ENCODE assay signal across 8 mouse cellular contexts in the genomic region with DNA sequence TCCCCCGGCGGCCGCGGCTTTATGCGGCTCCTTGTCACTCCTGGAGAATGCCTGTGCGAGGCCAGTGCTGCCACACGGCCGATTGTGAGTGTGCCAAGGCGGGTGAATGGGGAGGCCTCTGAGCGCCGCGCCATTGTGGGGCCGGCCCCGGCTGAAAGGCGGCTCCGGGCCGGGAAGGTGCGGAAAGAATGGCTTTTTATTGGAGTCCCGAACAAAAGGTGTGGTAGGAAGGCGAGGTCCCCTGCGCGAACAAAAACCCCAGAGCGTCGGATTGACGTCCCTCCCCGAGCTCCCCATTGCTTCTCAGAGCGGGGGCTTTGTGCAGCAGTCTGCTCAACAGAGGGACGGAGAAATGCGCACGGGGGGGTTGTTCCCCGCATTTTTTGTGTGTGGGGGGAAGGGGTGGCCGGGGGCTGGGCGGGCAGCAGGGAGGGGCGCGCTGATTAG. TPM values are rescaled to one million over a fixed set of nuclear protein-coding genes. Genes with fewer than 3 reads are reported as not detected.
A peak's percentile ranks its signal among the peaks of the same experiment; 100 is the strongest.
DNase-seq lines count a peak whose midpoint lies in the region; ATAC-seq and TF ChIP-seq lines count a peak whose summit lies in the region.

No protein-coding gene starts in this region.

- DNase-seq in lung, adult 2 months: peak; percentile 15
- no peak for DNase-seq in lung, postnatal 25 days (ENCODE audit: low spot score)
- peak; percentile 81 for DNase-seq in embryonic facial prominence, embryonic 10.5 days (ENCODE audit: low spot score)
- DNase-seq in natural killer cell, adult 2 months (ENCODE audit: low spot score in 2 of 2): no peak
- no peak for DNase-seq in T-cell, adult 2 months (ENCODE audit: low spot score)
- DNase-seq in spleen, adult 12 weeks (ENCODE audit: low spot score): no peak

- H3K9me3 ChIP-seq in embryonic facial prominence, embryonic 10.5 days: no peaks in the 10 kb centered on the region
- H3K9me3 ChIP-seq in hindbrain, embryonic 15.5 days: no peaks in the 10 kb centered on the region
- H3K9me3 ChIP-seq in neural tube, embryonic 12.5 days: no peaks in the 10 kb centered on the region

- H3K9ac ChIP-seq in hindbrain, embryonic 15.5 days: no peak overlapping the region
- no peak overlapping the region for H3K9ac ChIP-seq in neural tube, embryonic 12.5 days

- H3K4me2 ChIP-seq in hindbrain, embryonic 15.5 days: peak overlapping the region; percentile 40
- peak overlapping the region; percentile 59 for H3K4me2 ChIP-seq in neural tube, embryonic 12.5 days (replicated peaks)

- no peak overlapping the region for H3K4me3 ChIP-seq in lung, adult 2 months (replicated peaks; ENCODE audit: extremely low read depth, low read depth, low read length)
- H3K4me3 ChIP-seq in embryonic facial prominence, embryonic 10.5 days: peak overlapping the region; percentile 58
- peak overlapping the region; percentile 10 for H3K4me3 ChIP-seq in hindbrain, embryonic 15.5 days
- peak overlapping the region; percentile 27 for H3K4me3 ChIP-seq in neural tube, embryonic 12.5 days

- no peak for TF ChIP-seq POLR2A in lung, adult 2 months (IDR thresholded peaks at IDR 0.05; ENCODE audit: borderline replicate concordance, extremely low read depth, low read depth, low read length)

- WGBS in lung, adult 2 months: 2% methylated on average over 34 of the region's 35 CpGs
- under 1% methylated on average over 35 of the region's 35 CpGs for WGBS in embryonic facial prominence, embryonic 10.5 days
- under 1% methylated on average over 35 of the region's 35 CpGs for WGBS in hindbrain, embryonic 15.5 days
- under 1% methylated on average over 35 of the region's 35 CpGs for WGBS in neural tube, embryonic 12.5 days

- H3K4me1 ChIP-seq in lung, adult 2 months (ENCODE audit: control insufficient read depth, insufficient read depth, low read length): peaks cover 6% of the 10 kb centered on the region
- peaks cover 47% of the 10 kb centered on the region for H3K4me1 ChIP-seq in embryonic facial prominence, embryonic 10.5 days
- peaks cover 15% of the 10 kb centered on the region for H3K4me1 ChIP-seq in hindbrain, embryonic 15.5 days (replicated peaks)
- peaks cover 39% of the 10 kb centered on the region for H3K4me1 ChIP-seq in neural tube, embryonic 12.5 days

- peaks cover 100% of the 10 kb centered on the region for H3K27me3 ChIP-seq in embryonic facial prominence, embryonic 10.5 days (replicated peaks; ENCODE audit: low read depth, poor library complexity, severe bottlenecking)
- peaks cover 76% of the 10 kb centered on the region for H3K27me3 ChIP-seq in hindbrain, embryonic 15.5 days
- peaks cover 98% of the 10 kb centered on the region for H3K27me3 ChIP-seq in neural tube, embryonic 12.5 days (replicated peaks)

- peak overlapping the region; percentile 78 for H3K27ac ChIP-seq in embryonic facial prominence, embryonic 10.5 days (replicated peaks)
- no peak overlapping the region for H3K27ac ChIP-seq in hindbrain, embryonic 15.5 days (replicated peaks)
- H3K27ac ChIP-seq in neural tube, embryonic 12.5 days: no peak overlapping the region

- H3K36me3 ChIP-seq in embryonic facial prominence, embryonic 10.5 days (replicated peaks): no peaks in the 10 kb centered on the region
- no peaks in the 10 kb centered on the region for H3K36me3 ChIP-seq in hindbrain, embryonic 15.5 days
- no peaks in the 10 kb centered on the region for H3K36me3 ChIP-seq in neural tube, embryonic 12.5 days

- peak; percentile 63; the same call in 1 of the 2 replicates for ATAC-seq in hindbrain, embryonic 15.5 days (ENCODE audit: low FRiP score, low read depth)
- peak; percentile 74 for ATAC-seq in neural tube, embryonic 12.5 days (ENCODE audit: low FRiP score, low read depth)

- TF ChIP-seq CTCF in lung, adult 2 months (IDR thresholded peaks at IDR 0.05; ENCODE audit: insufficient read depth, low read length): no peak

RNA-seq across cellular contexts. Expression of a gene that starts 4.3 kb away (rescaled TPM):
- polyA plus RNA-seq in lung, adult 2 months (2012; rRNA removed): 0.05 TPM in 1 of 2 replicates, not detected in the other
- polyA plus RNA-seq in embryonic facial prominence, embryonic 10.5 days (2016; fragmentation: Nextera tagmentation; extraction: Ambion mirVana): 3.7 and 4.1 TPM in 2 replicates
- 0.21 and 1.1 TPM in 2 replicates for polyA plus RNA-seq in hindbrain, embryonic 15.5 days (2015; fragmentation: Nextera tagmentation; extraction: Ambion mirVana)
- not detected in 2 replicates for polyA plus RNA-seq in neural tube, embryonic 12.5 days (2016; fragmentation: Nextera tagmentation; extraction: Ambion mirVana)

RNA-seq across cellular contexts. Expression of a gene that starts 58.2 kb away (rescaled TPM):
- 62.9 and 74.4 TPM in 2 replicates for polyA plus RNA-seq in lung, adult 2 months (2012; rRNA removed)
- 10.3 and 10.9 TPM in 2 replicates for polyA plus RNA-seq in embryonic facial prominence, embryonic 10.5 days (2016; fragmentation: Nextera tagmentation; extraction: Ambion mirVana)
- polyA plus RNA-seq in hindbrain, embryonic 15.5 days (2015; fragmentation: Nextera tagmentation; extraction: Ambion mirVana): 16.0 and 16.4 TPM in 2 replicates
- polyA plus RNA-seq in neural tube, embryonic 12.5 days (2016; fragmentation: Nextera tagmentation; extraction: Ambion mirVana): 15.7 and 17.4 TPM in 2 replicates

Comparison
In these comparisons a context has a peak if more than half of its experiments do, and no peak if none do; other contexts are left out.
1. DNase-seq: peak in lung, adult 2 months (single experiment) and embryonic facial prominence, embryonic 10.5 days (single experiment); none in lung, postnatal 25 days (single experiment), natural killer cell, adult 2 months (0 of 2), T-cell, adult 2 months (single experiment) and spleen, adult 12 weeks (single experiment).